Mouse (Mus musculus) splenic B cell, adult 2 months (primary cell): Measurements from ENCODE around the gene Ap5s1.

Experiments used
- DNase-seq: peaks from one replicate; pipeline ENCODE4 v3.0.0-alpha.2; 2011; ENCODE audit warnings: low read depth, low spot score
- H3K27me3 ChIP-seq: 2 replicates; pipeline ENCODE4 v1.6.1; 2012; ENCODE audit warnings: mild to moderate bottlenecking, low read length, moderate library complexity, mixed read lengths; ENCODE audit not compliant: control insufficient read depth, poor library complexity, insufficient read depth, severe bottlenecking
- H3K36me3 ChIP-seq: 2 replicates; pipeline ENCODE4 v1.6.1; 2012; ENCODE audit warnings: mild to moderate bottlenecking, low read length, moderate library complexity, mixed read lengths; ENCODE audit not compliant: control insufficient read depth, poor library complexity, insufficient read depth, severe bottlenecking

Gene Ap5s1

DNA sequence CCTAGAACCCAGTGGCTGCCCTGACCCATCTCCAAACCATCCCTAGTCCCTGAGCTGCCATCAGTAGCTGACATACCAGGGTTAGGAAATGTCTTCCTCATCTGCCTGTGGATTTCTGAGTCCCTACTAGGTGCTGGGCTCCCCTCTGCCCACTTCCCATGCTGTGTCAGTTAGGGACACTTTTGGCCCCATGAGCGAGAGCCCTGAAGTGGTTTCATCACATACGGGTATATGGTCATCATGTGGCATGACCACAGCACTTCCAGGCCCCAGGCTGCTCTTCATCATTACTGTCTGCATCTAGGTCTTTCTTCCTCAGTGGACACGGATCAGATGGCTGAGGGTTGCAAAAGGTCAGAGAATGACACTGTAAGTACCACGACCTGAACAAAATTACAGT is at the start of gene Ap5s1:
Ap5s1 (plus strand) TSS at position 301 of the 400 bp plus-strand sequence.
- DNase-seq, result no peak
- Histone ChIP-seq H3K36me3 (no peaks in the 10 kb centered on the region), H3K27me3 (no peaks in the 10 kb centered on the region)

DNA sequence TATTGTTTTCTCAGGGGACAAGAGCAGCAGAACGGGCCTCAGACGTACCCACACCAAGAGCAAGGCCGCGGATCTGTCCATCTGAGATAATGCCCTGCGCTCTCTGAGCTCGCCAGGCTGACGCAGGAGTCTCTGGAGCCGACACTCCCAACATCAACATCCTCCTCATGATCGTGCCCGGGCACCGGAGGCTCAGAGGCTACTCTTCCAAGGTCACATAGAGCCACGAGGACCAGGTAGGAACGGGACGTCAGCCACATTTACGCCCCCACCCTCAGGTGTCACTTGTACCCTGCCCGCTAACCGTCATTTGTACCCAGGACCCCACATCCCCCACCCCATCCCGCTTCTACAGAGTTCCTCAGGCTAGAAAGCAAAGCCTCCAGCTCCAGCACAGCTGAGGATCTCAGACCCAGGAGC is 47.4 kb upstream of the Ap5s1 start:
- no peaks in the 10 kb centered on the region for H3K27me3 ChIP-seq
- no peaks in the 10 kb centered on the region for H3K36me3 ChIP-seq
- no peak for DNase-seq

DNA sequence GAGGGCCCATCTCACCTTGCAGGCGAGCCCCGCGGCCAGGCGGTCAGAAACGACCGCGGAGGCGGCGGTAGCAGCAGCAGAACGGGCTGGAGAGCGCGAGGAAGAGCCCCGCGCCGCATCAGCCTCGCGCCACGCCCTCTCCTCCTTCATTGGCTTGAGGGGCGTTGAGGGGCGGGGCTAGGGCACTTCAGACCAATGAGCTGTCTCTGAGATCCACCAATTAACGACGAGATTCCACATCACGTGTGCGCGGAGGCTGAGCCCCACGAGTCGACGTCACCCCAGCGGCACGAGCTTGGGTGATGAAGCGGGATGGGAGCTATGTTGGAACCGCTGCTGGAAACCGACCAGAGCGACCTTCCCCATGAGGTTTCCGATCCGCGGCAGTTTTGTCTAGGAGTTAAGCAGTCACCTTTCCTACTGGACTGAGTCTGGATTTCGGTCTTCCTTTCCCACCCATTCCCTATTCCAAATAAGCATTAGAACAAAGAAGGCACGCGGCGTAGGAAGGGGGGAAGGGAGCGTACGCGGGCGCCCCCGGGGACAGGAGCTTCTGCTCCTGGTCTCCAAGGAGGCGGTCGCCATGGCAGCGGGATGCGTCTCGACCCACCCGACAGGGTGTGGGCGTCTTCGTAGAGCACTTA is 46.8 kb upstream of the Ap5s1 start, which contains the start of gene 1700037H04Rik:
1700037H04Rik (minus strand) TSS at position 144 of the 644 bp plus-strand sequence.
- DNase-seq, result peak; percentile 99
- no peaks in the 10 kb centered on the region for H3K36me3 ChIP-seq
- H3K27me3 ChIP-seq, result no peaks in the 10 kb centered on the region

DNA sequence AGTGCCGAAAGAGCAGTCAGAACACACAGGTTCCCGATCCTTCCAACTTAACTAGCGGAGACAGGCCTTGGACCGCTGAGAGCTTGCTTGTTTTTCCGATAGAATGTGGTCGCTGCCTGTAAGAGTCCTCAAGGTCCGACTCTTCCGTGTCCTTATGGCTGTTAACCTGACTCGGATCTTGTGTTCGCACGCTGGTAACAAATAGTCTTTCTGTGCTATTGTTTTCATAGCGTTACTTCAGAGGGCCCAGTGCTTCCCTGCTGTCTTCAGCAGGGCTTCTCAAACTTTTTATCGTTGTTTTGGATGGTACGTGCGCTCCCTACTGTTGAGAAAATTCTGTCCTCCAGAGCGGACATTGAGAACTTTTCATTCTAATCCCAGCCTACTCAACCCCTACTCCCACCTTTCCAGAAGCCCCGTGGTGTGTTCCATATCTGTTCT is 46.2 kb upstream of the Ap5s1 start:
- no peaks in the 10 kb centered on the region for H3K36me3 ChIP-seq
- DNase-seq, result peak; percentile 45
- H3K27me3 ChIP-seq, result no peaks in the 10 kb centered on the region

DNA sequence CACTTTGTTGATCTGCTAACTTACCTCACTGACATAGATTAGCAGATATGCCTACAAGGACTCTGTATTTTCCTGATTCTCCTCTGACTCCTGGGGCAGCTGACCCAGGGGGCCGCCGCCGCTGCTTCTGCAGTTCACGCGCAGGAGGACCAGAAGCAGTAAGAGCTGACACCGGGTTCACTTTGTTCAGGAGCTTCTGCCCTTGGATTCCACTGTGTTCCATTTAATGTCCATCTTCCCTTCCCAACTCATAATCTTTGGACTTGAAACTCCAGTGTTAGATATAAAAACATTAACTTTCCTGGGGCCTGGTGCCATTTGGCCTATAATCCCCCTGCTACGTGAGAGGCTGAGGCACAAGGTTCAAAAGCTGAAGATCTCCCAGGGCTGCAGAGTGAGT is 43.0 kb upstream of the Ap5s1 start:
- DNase-seq, result no peak
- no peaks in the 10 kb centered on the region for H3K36me3 ChIP-seq
- no peaks in the 10 kb centered on the region for H3K27me3 ChIP-seq

DNA sequence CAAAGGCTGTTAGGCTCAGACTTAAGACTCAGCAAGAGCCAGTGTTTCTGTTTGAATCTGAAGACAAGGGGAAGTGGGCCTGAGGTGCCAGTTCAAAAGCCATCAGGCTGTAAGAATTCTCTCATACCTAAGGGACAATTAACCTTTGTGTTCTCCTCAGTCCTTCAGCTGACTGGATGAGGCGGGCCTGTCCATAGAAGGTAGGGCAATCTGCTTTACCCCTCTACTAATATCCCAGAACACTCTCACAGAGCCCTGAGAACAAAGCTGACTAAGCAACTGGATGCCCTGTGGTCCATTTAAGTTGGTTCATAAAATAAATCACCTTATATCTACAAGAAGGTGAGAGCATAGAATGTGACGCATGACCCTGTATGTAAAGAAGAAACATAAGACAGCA is 40.7 kb upstream of the Ap5s1 start:
- Histone ChIP-seq H3K27me3 (no peaks in the 10 kb centered on the region), H3K36me3 (no peaks in the 10 kb centered on the region)
- no peak for DNase-seq

DNA sequence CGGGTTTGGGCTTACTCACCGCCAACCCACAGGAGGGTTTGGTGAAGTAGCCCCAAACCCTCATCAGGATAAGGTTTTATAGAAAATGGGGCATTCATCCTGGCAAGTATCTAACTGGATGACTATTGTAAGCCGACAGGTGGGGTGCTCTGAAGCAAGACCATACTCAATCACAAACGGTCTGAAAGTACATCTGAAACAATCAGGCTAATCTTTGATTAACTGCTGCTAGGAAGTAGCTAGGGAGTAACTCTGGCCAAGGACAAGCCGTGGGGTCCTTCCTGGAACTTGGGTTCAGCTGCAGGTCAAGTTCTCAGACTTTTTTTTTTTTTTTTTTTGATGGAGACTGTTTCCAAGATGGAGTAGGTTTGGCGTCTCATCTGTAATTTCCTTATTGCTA is 38.9 kb upstream of the Ap5s1 start:
- Histone ChIP-seq H3K36me3 (no peaks in the 10 kb centered on the region), H3K27me3 (no peaks in the 10 kb centered on the region)
- no peak for DNase-seq

DNA sequence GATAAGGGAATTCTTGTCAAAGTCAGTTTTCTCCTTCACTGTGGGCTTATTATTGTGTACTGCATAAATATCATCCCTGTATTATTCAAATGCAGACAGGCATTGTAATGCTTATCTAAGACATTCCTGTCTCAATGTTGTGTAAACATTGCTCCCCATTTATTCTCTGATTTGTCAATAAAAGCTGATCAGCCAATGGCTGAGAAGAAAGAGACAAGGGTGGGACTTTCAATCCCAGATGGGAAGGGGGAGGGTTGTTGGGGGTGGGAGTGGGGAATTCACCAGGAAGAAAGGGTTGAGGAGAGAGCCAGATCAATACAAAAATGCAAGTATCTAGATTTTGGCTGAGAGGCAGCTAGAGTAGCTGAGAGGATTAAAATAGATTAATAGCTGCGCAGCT is 38.0 kb upstream of the Ap5s1 start:
- Histone ChIP-seq H3K27me3 (no peaks in the 10 kb centered on the region), H3K36me3 (no peaks in the 10 kb centered on the region)
- DNase-seq, result no peak

DNA sequence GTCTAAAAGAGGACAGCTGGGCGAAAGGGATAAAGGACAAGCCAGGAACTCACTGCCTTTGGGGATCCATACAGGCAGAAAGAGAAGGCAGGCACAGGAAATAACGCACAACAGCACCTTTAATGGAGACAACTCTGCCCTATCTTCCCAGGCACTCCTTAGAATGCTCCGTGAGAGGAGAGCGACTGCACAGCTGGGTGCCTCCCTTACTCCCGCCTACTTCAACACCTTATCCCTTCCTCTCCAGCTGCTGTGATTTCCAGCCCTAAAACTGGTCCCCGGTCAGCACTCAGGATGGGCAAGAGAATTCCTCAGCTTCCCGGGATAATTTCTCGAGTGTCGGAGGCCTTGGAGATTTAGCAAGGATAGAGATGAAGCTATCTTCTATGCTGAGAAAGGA is 35.9 kb upstream of the Ap5s1 start:
- Histone ChIP-seq H3K36me3 (no peaks in the 10 kb centered on the region), H3K27me3 (no peaks in the 10 kb centered on the region)
- no peak for DNase-seq

DNA sequence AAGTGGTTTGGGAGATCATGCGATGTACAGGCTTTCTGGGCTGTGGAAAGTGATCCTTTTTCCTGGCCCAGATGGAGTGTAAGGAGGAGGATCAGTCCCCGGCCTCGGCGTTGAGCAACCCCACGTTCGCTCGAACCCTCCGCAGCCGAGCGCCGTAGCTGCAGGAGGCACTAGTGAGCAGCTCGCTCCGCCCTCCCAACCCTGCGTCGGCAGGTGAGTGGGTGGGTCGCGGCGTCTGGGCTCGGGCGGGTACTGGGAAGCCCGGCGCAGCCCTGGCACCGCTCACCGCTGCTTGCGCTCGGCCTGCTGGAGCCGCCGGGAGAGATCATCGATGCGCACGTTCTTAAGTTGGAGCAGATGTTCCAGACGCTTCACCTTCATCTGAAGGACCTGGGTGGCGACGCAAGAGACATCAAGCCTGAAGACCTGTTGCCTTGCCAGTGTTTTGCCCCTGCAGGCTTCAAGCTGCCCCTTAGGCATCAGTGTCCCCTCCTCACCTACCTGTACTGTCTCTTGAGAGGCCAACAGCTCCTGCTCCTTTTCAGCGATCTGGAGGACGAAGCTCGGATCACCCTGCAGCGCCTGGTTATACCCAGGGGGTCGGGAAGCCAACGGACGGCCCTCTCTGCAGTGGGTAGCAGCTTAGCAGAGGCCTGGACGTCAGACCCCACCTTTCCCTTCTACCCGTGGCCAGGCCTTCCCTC is 35.3 kb upstream of the Ap5s1 start:
- peak; percentile 30 for DNase-seq
- H3K27me3 ChIP-seq, result no peaks in the 10 kb centered on the region
- no peaks in the 10 kb centered on the region for H3K36me3 ChIP-seq

DNA sequence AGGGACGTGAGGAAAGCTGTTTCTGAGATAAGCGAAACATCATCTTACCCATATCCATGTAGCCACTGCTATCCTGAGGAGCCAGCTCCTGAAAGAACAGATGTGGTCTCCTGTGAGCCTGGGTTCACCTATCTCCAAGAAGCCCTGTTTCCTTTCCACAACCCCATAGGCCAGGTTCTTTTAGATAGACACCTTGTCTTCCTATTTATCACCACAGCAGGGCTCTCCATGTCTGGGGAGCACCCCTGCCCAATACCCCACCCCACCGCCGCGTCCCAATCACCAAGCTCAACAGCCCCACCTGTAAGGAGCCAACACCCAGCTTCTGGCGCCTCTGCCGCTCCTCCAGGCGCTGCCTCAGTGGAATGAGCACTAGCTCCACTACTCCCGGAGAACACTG is 34.6 kb upstream of the Ap5s1 start:
- Histone ChIP-seq H3K36me3 (no peaks in the 10 kb centered on the region), H3K27me3 (no peaks in the 10 kb centered on the region)
- no peak for DNase-seq

DNA sequence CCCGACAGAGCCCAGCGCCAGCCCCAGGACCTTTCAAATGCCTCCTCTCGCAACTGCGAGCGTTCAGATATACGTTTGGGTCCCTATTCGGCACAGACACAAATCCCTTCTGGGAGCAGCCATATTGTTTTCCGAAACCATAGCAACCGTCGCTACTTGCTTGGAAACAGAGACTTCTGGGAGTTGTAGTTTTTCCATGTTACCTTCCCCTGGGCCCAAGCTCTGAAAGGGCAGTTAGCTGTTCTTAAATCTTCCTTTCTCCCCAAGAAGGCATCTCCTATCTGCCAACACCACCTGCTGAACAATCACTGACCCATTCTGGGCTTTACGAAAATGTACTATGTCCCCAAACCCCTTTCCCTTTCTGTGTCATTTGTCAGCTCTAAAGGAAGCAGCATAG is 32.2 kb upstream of the Ap5s1 start:
- no peaks in the 10 kb centered on the region for H3K36me3 ChIP-seq
- DNase-seq, result peak; percentile 90
- H3K27me3 ChIP-seq, result no peaks in the 10 kb centered on the region

DNA sequence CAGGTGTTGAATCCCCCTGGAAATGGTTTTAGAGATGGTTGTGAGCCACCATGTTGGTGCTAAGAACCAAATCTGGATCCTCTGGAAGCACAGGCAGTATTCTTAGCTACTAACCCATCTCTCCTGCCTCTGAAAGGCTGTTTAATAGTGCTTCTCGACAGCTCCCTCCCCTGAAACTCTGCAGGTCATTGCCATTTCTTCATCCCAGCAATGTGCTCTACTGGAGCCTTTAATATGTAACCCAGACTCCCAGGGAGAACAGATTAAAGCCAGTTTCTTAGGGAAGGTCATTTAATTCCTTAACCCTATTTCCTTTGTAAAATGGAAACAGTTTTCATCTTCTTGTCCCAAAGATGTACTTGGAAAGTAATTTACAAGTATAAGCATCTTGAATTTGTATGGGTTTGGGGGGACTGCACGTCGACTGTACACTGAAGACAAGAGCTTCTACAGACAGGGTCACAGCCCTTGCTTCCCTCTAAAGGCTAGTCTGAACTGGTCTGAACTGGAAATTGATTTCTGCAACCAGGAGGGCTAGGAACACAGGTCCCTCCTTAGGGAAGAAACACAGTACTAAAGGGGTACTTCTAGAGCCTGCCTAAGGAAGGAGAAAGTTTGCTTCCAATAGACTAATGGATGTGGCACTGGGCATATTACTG is 31.5 kb upstream of the Ap5s1 start:
- H3K27me3 ChIP-seq, result no peaks in the 10 kb centered on the region
- H3K36me3 ChIP-seq, result no peaks in the 10 kb centered on the region
- no peak for DNase-seq

DNA sequence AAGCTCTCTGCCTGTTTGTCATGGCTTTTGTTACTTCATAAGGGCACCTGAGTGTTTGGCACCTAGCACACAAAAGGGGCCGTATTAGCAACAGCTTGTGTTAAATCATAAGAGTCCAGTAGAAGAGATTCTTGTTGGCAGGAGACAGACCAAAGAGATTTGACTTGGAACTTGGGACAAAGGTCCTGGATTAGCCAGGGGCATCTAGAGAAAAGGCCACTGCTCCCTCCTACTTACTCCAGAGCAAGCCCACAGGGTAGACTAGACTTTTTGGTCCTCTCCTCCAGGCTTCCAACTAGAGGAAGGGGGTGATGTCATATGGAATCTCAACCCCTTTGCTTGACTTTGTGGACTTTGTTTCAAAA is 31.0 kb upstream of the Ap5s1 start:
- Histone ChIP-seq H3K27me3 (no peaks in the 10 kb centered on the region), H3K36me3 (no peaks in the 10 kb centered on the region)
- no peak for DNase-seq

DNA sequence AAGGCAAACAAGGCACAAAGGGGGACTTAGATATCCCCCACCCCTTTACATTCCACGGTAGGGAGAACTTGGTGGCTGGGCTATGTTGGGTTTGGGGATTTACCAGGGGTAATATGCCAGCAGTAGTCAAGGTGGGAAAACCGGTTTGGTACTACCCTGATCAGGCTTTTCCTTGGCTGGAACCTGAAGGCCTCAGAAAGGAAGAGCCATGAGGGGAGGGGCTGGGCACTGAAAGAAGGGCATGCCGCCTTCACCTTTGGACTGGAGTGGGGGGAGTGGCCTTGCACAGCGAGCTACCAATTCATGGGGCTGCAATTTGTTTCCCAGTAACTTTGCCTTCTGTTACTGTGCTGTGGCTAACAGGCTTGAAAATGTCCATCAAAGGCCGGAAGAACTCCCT is 30.4 kb upstream of the Ap5s1 start:
- DNase-seq, result no peak
- Histone ChIP-seq H3K36me3 (no peaks in the 10 kb centered on the region), H3K27me3 (no peaks in the 10 kb centered on the region)
